Mouse (Mus musculus) adrenal gland, postnatal 36 days (tissue): ENCODE measurements around the gene Pptc7. TPM values are rescaled to one million over a fixed set of nuclear protein-coding genes. Genes with fewer than 3 reads are reported as not detected.
"Not testable (repeated sequence)": the region's sequence is repeated elsewhere in the genome, so short reads cannot be mapped to it uniquely, and the experiment has no call there.

Experiments used
- DNase-seq, 2 experiments: peaks; one replicate each; pipeline ENCODE4 v3.0.0; 2021; ENCODE audit warnings: mixed read lengths in 1 of 2
- total RNA-seq, 2 experiments: library from RNA; stranded (reverse); gene quantifications; 2 replicates each; pipeline ENCODE4 v1.2.3; 2021

Pptc7 gene
- total RNA-seq, 2 experiments from 2014 or later, result 53.2 to 55.4 TPM

DNA sequence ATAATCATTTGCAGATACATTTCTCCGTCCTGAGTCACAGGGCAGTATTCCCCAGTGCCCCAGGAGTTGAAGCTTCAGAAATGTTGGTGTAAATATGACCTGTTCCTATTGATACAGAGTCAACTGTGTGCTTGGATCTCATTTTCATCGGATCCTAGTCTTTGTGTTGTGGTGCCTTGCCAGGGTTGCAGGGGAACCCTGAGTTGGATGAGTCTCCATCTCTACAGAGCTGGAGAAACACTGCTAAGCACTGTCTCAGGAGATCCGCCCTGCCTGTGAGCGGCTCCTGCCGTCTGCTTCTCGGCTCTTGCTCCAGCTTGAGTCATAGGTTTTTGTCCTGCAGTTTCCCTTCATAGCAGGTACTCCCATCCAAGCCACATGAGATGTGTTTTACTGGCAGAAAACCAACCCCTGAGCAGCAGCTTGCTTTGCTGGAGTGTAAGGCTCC is 15.9 kb downstream of the Pptc7 start:
- no peak for DNase-seq

- no peak for DNase-seq
Measured at GRCm38 (mm10) chr5:122302810-122303745, 18.9 kb downstream of the Pptc7 start.

DNA sequence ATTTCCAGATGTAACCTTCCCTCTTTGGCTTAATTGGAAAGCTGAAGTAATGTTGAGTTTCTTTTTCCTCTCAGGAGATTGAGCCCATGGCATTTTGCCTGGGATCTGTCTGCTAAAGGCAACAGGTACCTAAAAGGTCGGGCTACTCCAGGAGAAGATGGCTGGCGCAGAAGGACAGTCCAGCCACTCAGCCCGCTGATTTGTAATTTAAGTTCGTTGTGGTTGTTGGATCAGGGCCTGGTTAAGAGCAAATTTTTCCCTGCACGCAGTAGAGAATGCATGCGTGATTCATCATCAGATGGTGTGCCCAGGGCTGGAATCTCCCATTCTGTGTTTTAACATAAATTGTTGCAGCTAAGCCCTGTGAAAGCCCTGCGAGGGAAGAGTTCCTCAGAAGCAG is 19.8 kb downstream of the Pptc7 start:
- peak; percentile 59 to 65 for DNase-seq

DNA sequence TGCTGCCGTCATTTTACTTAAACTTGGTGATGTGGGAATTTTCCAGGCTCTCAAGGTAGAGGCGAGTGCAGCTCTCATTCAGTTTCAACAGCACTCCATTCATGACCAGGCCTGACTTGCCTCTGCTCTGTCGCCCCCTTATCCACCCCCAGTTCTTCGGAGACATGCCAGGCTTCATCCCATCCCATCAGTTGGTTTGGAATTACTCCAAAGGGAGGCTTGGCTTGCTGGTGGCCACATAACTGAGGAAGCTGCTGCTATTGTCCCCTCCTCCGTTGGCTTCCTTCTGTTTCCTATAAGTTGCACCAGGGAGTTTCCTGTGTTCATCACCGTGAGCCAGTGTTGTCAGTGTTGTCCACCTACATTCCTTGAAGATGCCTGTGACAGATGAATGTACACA is 20.4 kb downstream of the Pptc7 start:
- DNase-seq, result no peak

GRCm38 (mm10) chr5:122305472-122305871 is 21.3 kb downstream of the Pptc7 start:
- DNase-seq, result peak; percentile 80 to 82

DNA sequence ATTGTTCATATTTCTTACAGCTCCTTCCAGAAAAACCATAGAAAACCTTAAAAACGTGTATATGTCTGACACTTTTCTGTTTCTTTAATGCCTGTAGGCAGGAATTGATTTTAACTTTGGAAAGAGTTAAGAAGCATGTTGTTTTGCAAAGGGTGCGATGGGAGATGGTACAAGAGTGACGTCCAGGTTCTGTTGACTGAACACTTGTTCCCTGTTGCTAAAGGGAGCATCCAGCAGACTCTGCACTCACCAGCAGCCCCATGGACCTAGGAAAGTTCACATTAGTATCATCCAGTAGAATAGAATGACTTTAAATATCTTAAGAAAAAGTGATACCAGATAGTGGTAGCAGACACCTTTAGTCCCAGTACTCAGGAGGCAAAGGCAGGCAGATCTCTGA is 22.4 kb downstream of the Pptc7 start:
- DNase-seq, result no peak

DNA sequence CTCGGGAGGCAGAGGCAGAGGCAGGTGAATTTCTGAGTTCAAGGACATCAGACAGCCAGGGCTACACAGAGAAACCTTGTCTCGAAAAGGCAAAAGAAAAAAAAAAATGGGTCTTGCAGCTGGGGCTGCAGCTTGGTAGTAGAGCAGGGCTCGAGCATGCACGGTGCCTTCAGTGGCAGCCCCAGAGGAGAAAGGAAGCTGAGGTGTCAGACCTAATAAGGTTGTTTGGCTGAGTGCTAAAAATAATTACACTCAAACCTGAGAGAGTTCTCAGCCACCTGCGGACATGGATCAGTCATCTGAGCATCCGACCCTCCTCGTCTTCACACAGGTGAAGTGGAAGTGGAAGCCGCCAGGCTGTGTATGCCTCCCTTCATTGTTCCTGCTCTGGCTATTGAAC is 26.5 kb downstream of the Pptc7 start:
- no peak for DNase-seq

DNA sequence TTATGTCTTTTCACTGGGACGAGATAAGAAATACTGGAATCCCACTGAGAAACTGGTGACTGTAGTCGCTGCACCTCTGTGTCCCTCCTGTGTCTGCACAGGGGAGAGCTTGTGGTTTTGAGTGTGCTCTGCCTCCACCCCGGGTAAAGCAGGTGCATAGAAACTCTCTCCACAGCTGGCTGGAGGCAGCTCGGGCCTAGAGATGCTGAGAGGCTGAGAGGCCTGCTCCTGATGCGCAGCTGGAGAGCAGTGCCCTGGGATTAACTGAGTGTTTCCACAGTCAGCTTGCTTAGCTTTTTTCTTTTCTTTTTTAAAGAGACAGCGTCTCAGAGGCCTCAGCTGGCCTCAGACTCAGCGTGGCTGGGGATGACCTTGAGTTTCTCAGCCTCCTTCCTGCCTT is 27.5 kb downstream of the Pptc7 start:
- DNase-seq, result no peak

- no peak for DNase-seq
Measured at GRCm38 (mm10) chr5:122312346-122312745, 28.2 kb downstream of the Pptc7 start.

DNA sequence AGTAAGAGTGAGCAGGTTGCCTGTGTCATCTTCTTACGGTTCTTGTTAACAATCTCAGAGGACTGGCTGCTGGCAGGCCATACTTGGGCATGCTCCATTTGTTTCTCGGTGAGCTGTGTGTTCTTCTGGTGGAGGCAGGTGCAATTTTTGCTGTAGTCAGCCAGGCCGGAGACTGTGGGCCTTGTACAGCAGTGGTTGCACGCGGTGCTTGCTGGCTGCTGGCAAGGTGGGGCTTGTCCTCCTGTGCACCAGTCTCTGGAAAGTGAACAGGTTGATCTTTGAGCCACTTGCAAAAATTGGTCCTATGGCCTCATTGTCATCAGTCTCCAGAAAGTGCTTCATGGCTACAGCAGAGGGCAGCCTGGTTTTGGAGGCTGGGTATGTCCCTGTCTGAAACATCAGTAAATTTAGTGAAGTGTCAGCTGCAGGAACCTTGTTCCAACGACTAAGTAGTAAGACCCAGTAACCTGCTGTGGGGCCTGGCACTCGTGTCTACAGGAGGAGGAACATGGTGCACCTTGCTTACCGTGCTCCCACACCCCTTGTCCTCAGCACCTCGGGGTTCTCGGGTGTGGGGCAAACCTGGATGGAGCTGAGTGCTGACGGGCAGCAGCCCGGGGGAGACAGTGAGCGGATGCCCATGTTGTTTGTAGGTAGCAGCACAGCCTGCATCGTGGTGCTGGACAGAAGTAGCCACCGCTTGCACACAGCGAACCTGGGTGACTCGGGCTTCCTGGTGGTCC is 28.9 kb downstream of the Pptc7 start:
- no peak for DNase-seq

- peak; percentile 93 to 94 for DNase-seq
Measured at GRCm38 (mm10) chr5:122314966-122315667, 31.0 kb downstream of the Pptc7 start.

DNA sequence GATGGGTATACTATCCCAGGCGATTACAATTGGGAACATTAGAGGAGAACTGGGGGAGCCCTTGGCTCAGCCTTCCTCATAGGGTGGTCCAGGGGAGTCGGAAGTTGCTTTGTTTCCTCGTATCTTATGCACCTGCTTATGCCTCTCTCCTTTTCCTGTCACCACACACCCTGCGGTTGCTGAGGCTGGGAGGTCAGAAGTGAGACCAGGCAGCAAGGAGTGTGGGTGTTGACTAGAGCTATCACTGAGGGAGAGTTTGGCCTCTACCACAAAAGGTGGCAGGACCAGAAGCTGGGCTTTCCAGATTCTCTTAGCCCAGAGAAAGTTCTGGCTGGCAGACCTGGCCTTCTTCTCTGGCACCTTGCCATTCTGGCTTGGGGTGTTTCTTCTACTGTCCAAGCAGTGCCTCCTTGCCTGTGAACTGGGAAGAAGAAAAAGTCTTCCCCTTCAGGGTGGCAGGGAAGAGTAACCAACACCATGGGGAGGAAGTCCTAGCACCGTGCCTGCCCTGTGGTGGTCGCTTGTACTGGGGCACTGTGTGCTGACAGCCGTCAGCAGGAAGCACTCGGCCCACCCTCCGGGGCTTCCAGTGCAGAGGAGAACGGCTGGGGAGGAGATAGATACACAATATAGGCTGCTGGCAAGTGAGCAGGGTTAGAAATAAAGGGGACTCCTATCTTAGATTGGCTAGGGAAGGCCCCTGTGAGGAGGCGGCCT is 33.3 kb downstream of the Pptc7 start:
- DNase-seq, result peak; percentile 51 to 67

- DNase-seq, result no peak
Measured at GRCm38 (mm10) chr5:122318100-122318499, 33.9 kb downstream of the Pptc7 start.

DNA sequence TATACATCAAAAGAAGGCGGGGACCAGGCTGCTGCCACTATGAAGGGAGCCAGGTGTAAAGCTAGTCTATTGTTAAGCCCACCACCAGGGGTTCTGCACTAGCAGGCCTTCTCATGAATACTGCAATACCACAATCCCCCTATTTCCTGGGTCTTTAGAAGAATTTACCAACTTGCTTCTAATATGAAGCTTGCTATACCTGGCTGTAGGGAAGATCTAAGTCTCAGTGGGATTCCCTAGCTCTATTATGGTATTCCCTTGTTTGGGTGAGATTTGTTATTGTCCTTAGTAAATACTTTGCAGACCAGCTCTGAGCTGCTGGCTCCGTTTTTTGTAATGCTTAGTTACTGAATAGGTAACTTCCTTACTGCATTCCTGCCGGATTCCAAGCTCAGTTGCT is 34.8 kb downstream of the Pptc7 start:
- not testable (repeated sequence) for DNase-seq

- DNase-seq, result peak in 1 of 2 experiments; percentile 48
Measured at GRCm38 (mm10) chr5:122319474-122320204, 35.5 kb downstream of the Pptc7 start.

- no peak for DNase-seq
Measured at GRCm38 (mm10) chr5:122320205-122320781, 36.1 kb downstream of the Pptc7 start.

GRCm38 (mm10) chr5:122323523-122323922 is 39.4 kb downstream of the Pptc7 start:
- no peak for DNase-seq

DNA sequence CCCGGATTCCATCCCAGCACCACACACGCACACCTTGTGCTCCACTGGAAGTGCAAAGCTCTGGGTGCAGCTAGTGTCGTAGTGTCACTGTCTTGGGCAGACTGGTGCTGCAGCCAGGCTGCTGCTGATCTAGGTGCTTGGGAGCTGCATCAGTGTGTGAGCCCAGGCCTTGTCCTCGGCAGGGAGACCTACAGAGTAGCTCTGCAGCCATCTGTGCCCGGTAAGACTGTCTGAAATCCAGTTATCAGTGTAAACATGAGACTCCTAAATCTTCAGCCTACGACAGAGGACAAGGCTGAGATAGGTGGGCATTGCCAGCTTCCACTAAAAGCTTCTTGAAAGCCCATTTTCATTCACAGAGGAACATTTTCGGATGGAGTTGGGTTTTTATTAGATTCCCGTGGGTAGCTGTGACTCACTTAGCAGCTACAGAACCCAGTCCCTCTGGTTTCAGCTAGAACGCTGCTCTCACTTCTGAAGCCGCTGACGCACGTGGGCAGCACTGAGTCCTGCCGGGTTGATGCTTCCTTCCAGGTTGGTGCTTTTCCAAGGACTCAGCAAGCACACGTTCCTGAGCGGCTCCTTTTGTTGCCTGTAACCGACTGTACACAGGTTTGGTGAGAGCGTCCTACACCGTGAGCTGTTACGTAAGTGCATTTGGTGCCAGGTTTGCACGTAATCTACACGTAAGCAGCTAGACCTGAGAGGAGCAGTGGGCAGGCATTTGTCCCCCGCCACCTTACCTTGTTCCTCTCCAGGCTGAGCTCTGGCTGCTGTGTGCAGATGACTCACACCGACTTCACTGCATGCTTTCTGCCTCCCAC is 40.7 kb downstream of the Pptc7 start:
- DNase-seq, result peak; percentile 70 to 78

GRCm38 (mm10) chr5:122325477-122325876 is 41.3 kb downstream of the Pptc7 start:
- no peak for DNase-seq

- no peak for DNase-seq
Measured at GRCm38 (mm10) chr5:122327283-122327682, 43.1 kb downstream of the Pptc7 start.
